Mouse (Mus musculus): ENCODE measurements at regions not wholly inside any gene's neighbourhood (a gene's known extent, or its start where the extent isn't known, plus 50 kb on each side); places are given as distances from the start of the nearest gene placed in this dataset.
A peak's percentile ranks its signal among the peaks of the same experiment; 100 is the strongest.

- dilution Hi-C loops (cut with MboI; ENCODE audit: extremely low pct_ligation_motif_present, extremely low pct_unique_long_range_greater_than_20kb, low sequenced_read_pairs) = no loop called here
- Histone ChIP-seq H3K9ac (ENCODE audit: insufficient read depth, low read depth) (no peak overlapping the region), H3K4me1 (ENCODE audit: control insufficient read depth in 1 of 2, insufficient read depth in 2 of 2) (no peaks in the 10 kb centered on the region), H3K27me3 (replicated peaks) (no peaks in the 10 kb centered on the region), H3K9me3 (replicated peaks; ENCODE audit: low read length) (peaks cover 32% of the 10 kb centered on the region), H3K27ac (ENCODE audit: insufficient read depth, low read depth) (no peak overlapping the region), H3K36me3 (replicated peaks in 1 of 2; ENCODE audit: control insufficient read depth in 1 of 2, insufficient read depth in 1 of 2, low read length in 1 of 2) (no peaks in the 10 kb centered on the region), H3K79me2 (replicated peaks; ENCODE audit: control insufficient read depth, extremely low read depth, insufficient read depth, poor library complexity, severe bottlenecking) (no peaks in the 10 kb centered on the region), H3K4me3 (replicated peaks in 1 of 3; ENCODE audit: low read depth in 2 of 3, low read length in 2 of 3, poor library complexity in 1 of 3) (no peak overlapping the region), H3K4me2 (ENCODE audit: insufficient read depth, low read depth, poor library complexity, severe bottlenecking) (no peak overlapping the region)
- no peak for TF ChIP-seq MXI1 (IDR thresholded peaks at IDR 0.05; ENCODE audit: low read depth, low read length)
- TF ChIP-seq SIN3A (IDR thresholded peaks at IDR 0.05; ENCODE audit: low read length) = no peak
- TF ChIP-seq EP300 (IDR thresholded peaks at IDR 0.05; ENCODE audit: low read length) = no peak
- peak; percentile 13 to 28; a peak in 2 of 4 replicates for TF ChIP-seq CTCF (conservative IDR thresholded peaks at IDR 0.05 in 1 of 2, IDR thresholded peaks at IDR 0.05 in 1 of 2; ENCODE audit: low read depth in 2 of 2, low read length in 2 of 2)
- no peak for TF ChIP-seq MAZ (IDR thresholded peaks at IDR 0.05; ENCODE audit: low read depth, low read length)
- DNase-seq (ENCODE audit: extremely low read depth) = peak; percentile 0
- in situ Hi-C loops (cut with MboI; ENCODE audit: low pct_ligation_motif_present, low pct_unique_long_range_greater_than_20kb, low sequenced_read_pairs) = no loop called here
Measured at GRCm38 (mm10) chr12:45443512-45444190, 369.1 kb upstream of the Stxbp6 start.

- no peaks in the 10 kb centered on the region for H3K36me3 ChIP-seq (replicated peaks in 1 of 2; ENCODE audit: control insufficient read depth in 1 of 2, insufficient read depth in 1 of 2, low read length in 1 of 2)
- DNase-seq (ENCODE audit: extremely low read depth) = no peak
- no peaks in the 10 kb centered on the region for H3K4me1 ChIP-seq (ENCODE audit: control insufficient read depth in 1 of 2, insufficient read depth in 2 of 2)
- H3K9ac ChIP-seq (ENCODE audit: insufficient read depth, low read depth) = no peak overlapping the region
- in situ Hi-C loops (cut with MboI; ENCODE audit: low pct_ligation_motif_present, low pct_unique_long_range_greater_than_20kb, low sequenced_read_pairs) = no loop called here
- no peak overlapping the region for H3K4me2 ChIP-seq (ENCODE audit: insufficient read depth, low read depth, poor library complexity, severe bottlenecking)
- H3K79me2 ChIP-seq (replicated peaks; ENCODE audit: control insufficient read depth, extremely low read depth, insufficient read depth, poor library complexity, severe bottlenecking) = no peaks in the 10 kb centered on the region
- TF ChIP-seq ETS1 (conservative IDR thresholded peaks at IDR 0.05; ENCODE audit: low read depth, low read length) (no peak), USF1 (IDR thresholded peaks at IDR 0.05; ENCODE audit: low read depth, low read length) (no peak), POLR2A (IDR thresholded peaks at IDR 0.05; ENCODE audit: low read depth, low read length) (no peak), TBP (conservative IDR thresholded peaks at IDR 0.05; ENCODE audit: low read depth, low read length) (no peak), ZNF384 (IDR thresholded peaks at IDR 0.05; ENCODE audit: low read depth, low read length) (no peak), USF2 (conservative IDR thresholded peaks at IDR 0.05; ENCODE audit: low read depth, low read length) (no peak), EP300 (IDR thresholded peaks at IDR 0.05; ENCODE audit: low read length) (no peak), SMC3 (IDR thresholded peaks at IDR 0.05; ENCODE audit: low read depth, low read length) (no peak), KAT2A (IDR thresholded peaks at IDR 0.05; ENCODE audit: insufficient replicate concordance, low read length) (no peak), MXI1 (IDR thresholded peaks at IDR 0.05; ENCODE audit: low read depth, low read length) (no peak), PAX5 (IDR thresholded peaks at IDR 0.05; ENCODE audit: low read length) (no peak), BHLHE40 (IDR thresholded peaks at IDR 0.05; ENCODE audit: low read depth, low read length) (no peak)
- H3K27ac ChIP-seq (ENCODE audit: insufficient read depth, low read depth) = no peak overlapping the region
- H3K27me3 ChIP-seq (replicated peaks) = no peaks in the 10 kb centered on the region
- H3K4me3 ChIP-seq (replicated peaks in 1 of 3; ENCODE audit: low read depth in 2 of 3, low read length in 2 of 3, poor library complexity in 1 of 3) = no peak overlapping the region
- dilution Hi-C loops (cut with MboI; ENCODE audit: extremely low pct_ligation_motif_present, extremely low pct_unique_long_range_greater_than_20kb, low sequenced_read_pairs) = no loop called here
- peaks cover 36% of the 10 kb centered on the region for H3K9me3 ChIP-seq (replicated peaks; ENCODE audit: low read length)
Measured at GRCm38 (mm10) chr12:45442474-45442873, 368.0 kb upstream of the Stxbp6 start.

Data from CH12.LX (cell line).